Mouse (Mus musculus) G1E (cell line): Measurements from ENCODE around the gene Rassf1.

Experiments
- CTCF ChIP-seq: IDR thresholded peaks from 2 replicates; pipeline ENCODE4 v1.5.1; 2012; ENCODE audit warnings: low read depth, low read length, inconsistent platforms, mixed read lengths
- GATA2 ChIP-seq: IDR thresholded peaks from 2 replicates; pipeline ENCODE4 v1.6.1; 2012; ENCODE audit warnings: low read depth, low read length, inconsistent platforms, borderline replicate concordance

- TF ChIP-seq CTCF (no peak), GATA2 (no peak)
Measured at GRCm38 (mm10) chr9:107547026-107547425, 4.3 kb upstream of the Rassf1 start, which contains the start of gene Zmynd10.
